Mouse (Mus musculus) heart, adult 2 months (tissue): ENCODE measurements around the gene A730061H03Rik.

Experiments
- CTCF ChIP-seq: fragments of 200-600 bp; IDR thresholded peaks from 2 replicates; pipeline ENCODE4 v1.8.1; 2022; ENCODE audit warnings: antibody characterized with exemption, mild to moderate bottlenecking, moderate library complexity
- POLR2A ChIP-seq: fragments of 200-500 bp; IDR thresholded peaks from 2 replicates; pipeline ENCODE4 v1.6.1; 2011; ENCODE audit warnings: mild to moderate bottlenecking, low read depth, low read length, control low read depth; ENCODE audit not compliant: insufficient read depth

- TF ChIP-seq CTCF (no peak), POLR2A (no peak)
Observed at GRCm38 (mm10) chr14:55584303-55584701, 24.1 kb upstream of the A730061H03Rik start.
